ENCODE assay signal across 20 mouse cellular contexts in the genomic region with DNA sequence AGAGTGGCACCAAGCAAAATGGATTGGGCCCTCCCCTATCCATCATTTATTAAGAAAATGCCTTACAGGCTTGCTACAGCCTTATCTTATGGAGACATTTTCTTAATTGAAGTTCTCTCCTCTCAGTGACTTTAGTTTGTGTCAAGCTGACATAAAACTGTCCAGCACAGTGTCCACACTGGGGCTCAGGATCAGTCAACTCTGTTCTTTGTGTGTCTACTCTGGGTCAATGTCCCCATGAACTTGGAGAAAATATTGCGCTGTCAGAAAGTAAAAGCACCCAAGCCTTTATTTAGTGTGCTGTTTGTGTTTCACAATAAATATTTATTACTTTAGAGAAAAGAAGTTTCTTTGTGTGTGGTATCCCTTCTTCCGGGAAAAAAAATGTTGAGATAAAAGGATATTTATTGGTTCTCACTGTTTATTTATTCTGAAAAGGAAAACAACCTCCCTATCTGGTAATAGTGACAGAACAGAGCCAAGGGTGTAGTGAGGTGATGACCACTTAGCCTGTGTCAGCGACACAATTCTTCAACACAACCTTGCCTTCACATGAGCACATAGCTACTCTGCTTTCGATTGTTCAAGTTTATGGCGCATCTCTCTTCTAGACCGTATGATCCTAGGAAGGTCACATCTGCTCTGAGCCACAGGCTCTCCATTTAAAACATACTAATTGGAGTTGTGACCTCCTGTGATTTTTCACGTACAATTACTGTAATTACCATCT.
DNase-seq lines count a peak whose midpoint lies in the region; ATAC-seq lines count a peak whose summit lies in the region.
"Had no signal": no experiment of that assay in that cellular context is flagged by ENCODE, and none has a peak within 500 bp of the region (broad histone marks: within the 10 kb centered on the region; RNA-seq: fewer than 3 reads in every experiment).

No protein-coding gene starts in this region.

- H3K27ac ChIP-seq in kidney, embryonic 14.5 days (ENCODE audit: low read depth, low read length), result no peak overlapping the region
- H3K27ac ChIP-seq in kidney, embryonic 16.5 days (ENCODE audit: low read length), result no peak overlapping the region
- no peak overlapping the region for H3K27ac ChIP-seq in intestine, embryonic 16.5 days (ENCODE audit: low read length)
- H3K27ac ChIP-seq: embryonic facial prominence, embryonic 10.5 days; embryonic facial prominence, embryonic 12.5 days; forebrain, embryonic 13.5 days; forebrain, embryonic 15.5 days had no signal

- no peak for DNase-seq in kidney, postnatal 25 days
- no peak for DNase-seq in kidney, adult 9 months
- DNase-seq in kidney, postnatal 10 days, result peak; percentile 21
- peak; percentile 32 for DNase-seq in kidney, postnatal 14 days
- DNase-seq in adrenal gland, postnatal 10 days, result no peak
- DNase-seq: adrenal gland, adult 2 months; adrenal gland, postnatal 14 days; adrenal gland, postnatal 36 days; cerebellum, adult 11-12 months; cerebellum, adult 2 months; cerebellum, adult 9-10 months; cerebellum, postnatal 10 days; cerebellum, postnatal 25 days had no signal

- H3K36me3 ChIP-seq in kidney, embryonic 14.5 days (ENCODE audit: control insufficient read depth, insufficient read depth, low read length), result no peaks in the 10 kb centered on the region
- no peaks in the 10 kb centered on the region for H3K36me3 ChIP-seq in kidney, embryonic 16.5 days (ENCODE audit: insufficient read depth, low read length)
- H3K36me3 ChIP-seq in intestine, embryonic 16.5 days (ENCODE audit: control insufficient read depth, insufficient read depth, low read length), result no peaks in the 10 kb centered on the region
- H3K36me3 ChIP-seq: embryonic facial prominence, embryonic 10.5 days; embryonic facial prominence, embryonic 12.5 days; forebrain, embryonic 15.5 days had no signal

- H3K4me3 ChIP-seq in kidney, embryonic 14.5 days (ENCODE audit: low read length), result no peak overlapping the region
- no peak overlapping the region for H3K4me3 ChIP-seq in kidney, embryonic 16.5 days (ENCODE audit: low read length)
- no peak overlapping the region for H3K4me3 ChIP-seq in intestine, embryonic 16.5 days (ENCODE audit: low read length)
- H3K4me3 ChIP-seq: embryonic facial prominence, embryonic 10.5 days; embryonic facial prominence, embryonic 12.5 days; forebrain, embryonic 13.5 days; forebrain, embryonic 15.5 days had no signal

- H3K4me1 ChIP-seq in kidney, embryonic 14.5 days (ENCODE audit: control insufficient read depth, insufficient read depth, low read length), result no peaks in the 10 kb centered on the region
- H3K4me1 ChIP-seq in kidney, embryonic 16.5 days (ENCODE audit: insufficient read depth, low read length), result no peaks in the 10 kb centered on the region
- no peaks in the 10 kb centered on the region for H3K4me1 ChIP-seq in intestine, embryonic 16.5 days (ENCODE audit: control insufficient read depth, insufficient read depth, low read length)
- H3K4me1 ChIP-seq: embryonic facial prominence, embryonic 10.5 days; embryonic facial prominence, embryonic 12.5 days; forebrain, embryonic 13.5 days; forebrain, embryonic 15.5 days had no signal

- WGBS in kidney, embryonic 14.5 days, result 54% methylated on average over 7 of the region's 7 CpGs
- 50% methylated on average over 7 of the region's 7 CpGs for WGBS in kidney, embryonic 16.5 days
- WGBS in intestine, embryonic 16.5 days, result 77% methylated on average over 7 of the region's 7 CpGs

- no peak overlapping the region for H3K4me2 ChIP-seq in kidney, embryonic 14.5 days (replicated peaks; ENCODE audit: low read depth, low read length)
- H3K4me2 ChIP-seq in kidney, embryonic 16.5 days (replicated peaks; ENCODE audit: low read depth, low read length), result no peak overlapping the region
- no peak overlapping the region for H3K4me2 ChIP-seq in intestine, embryonic 16.5 days (ENCODE audit: low read depth, low read length)
- H3K4me2 ChIP-seq: embryonic facial prominence, embryonic 12.5 days; forebrain, embryonic 13.5 days; forebrain, embryonic 15.5 days had no signal

- no peaks in the 10 kb centered on the region for H3K9me3 ChIP-seq in kidney, embryonic 14.5 days (ENCODE audit: control insufficient read depth, low read length)
- H3K9me3 ChIP-seq in kidney, embryonic 16.5 days (ENCODE audit: low read length), result no peaks in the 10 kb centered on the region
- no peaks in the 10 kb centered on the region for H3K9me3 ChIP-seq in intestine, embryonic 16.5 days (ENCODE audit: control insufficient read depth, low read length)
- H3K9me3 ChIP-seq: embryonic facial prominence, embryonic 10.5 days; embryonic facial prominence, embryonic 12.5 days; forebrain, embryonic 13.5 days; forebrain, embryonic 15.5 days had no signal

- no peaks in the 10 kb centered on the region for H3K27me3 ChIP-seq in kidney, embryonic 14.5 days (ENCODE audit: control insufficient read depth, insufficient read depth, low read length)
- no peaks in the 10 kb centered on the region for H3K27me3 ChIP-seq in kidney, embryonic 16.5 days (ENCODE audit: insufficient read depth, low read length)
- H3K27me3 ChIP-seq in intestine, embryonic 16.5 days (replicated peaks; ENCODE audit: control insufficient read depth, insufficient read depth, low read length), result no peaks in the 10 kb centered on the region
- H3K27me3 ChIP-seq: embryonic facial prominence, embryonic 12.5 days; forebrain, embryonic 13.5 days; forebrain, embryonic 15.5 days had no signal

- H3K9ac ChIP-seq in kidney, embryonic 14.5 days (ENCODE audit: low read depth, low read length), result no peak overlapping the region
- H3K9ac ChIP-seq in kidney, embryonic 16.5 days (replicated peaks; ENCODE audit: low read length), result no peak overlapping the region
- no peak overlapping the region for H3K9ac ChIP-seq in intestine, embryonic 16.5 days (ENCODE audit: low read depth, low read length)
- H3K9ac ChIP-seq: embryonic facial prominence, embryonic 12.5 days; forebrain, embryonic 13.5 days; forebrain, embryonic 15.5 days had no signal

- ATAC-seq in kidney, embryonic 14.5 days (ENCODE audit: low FRiP score, low TSS enrichment), result peak; percentile 71
- peak; percentile 88 for ATAC-seq in kidney, embryonic 16.5 days (ENCODE audit: low FRiP score, low TSS enrichment)
- no peak for ATAC-seq in intestine, embryonic 16.5 days
- ATAC-seq: forebrain, embryonic 13.5 days; forebrain, embryonic 15.5 days had no signal

Comparison
In these comparisons a context has a peak if more than half of its experiments do, and no peak if none do; other contexts are left out.
1. DNase-seq: peak in kidney, postnatal 10 days (single experiment) and kidney, postnatal 14 days (single experiment); none in kidney, postnatal 25 days (0 of 2), kidney, adult 9 months (single experiment) and adrenal gland, postnatal 10 days (single experiment).